Mouse (Mus musculus) bone marrow macrophage, adult 2 months (primary cell): ENCODE measurements around the gene Sephs2.

Experiments
- CTCF ChIP-seq: IDR thresholded peaks from 2 replicates; pipeline ENCODE4 v1.5.1; 2012; ENCODE audit warnings: low read depth, mild to moderate bottlenecking, low read length, moderate library complexity
- POLR2A ChIP-seq: IDR thresholded peaks from 2 replicates; pipeline ENCODE4 v1.6.1; 2012; ENCODE audit warnings: mild to moderate bottlenecking, low read depth, low read length, borderline replicate concordance

DNA sequence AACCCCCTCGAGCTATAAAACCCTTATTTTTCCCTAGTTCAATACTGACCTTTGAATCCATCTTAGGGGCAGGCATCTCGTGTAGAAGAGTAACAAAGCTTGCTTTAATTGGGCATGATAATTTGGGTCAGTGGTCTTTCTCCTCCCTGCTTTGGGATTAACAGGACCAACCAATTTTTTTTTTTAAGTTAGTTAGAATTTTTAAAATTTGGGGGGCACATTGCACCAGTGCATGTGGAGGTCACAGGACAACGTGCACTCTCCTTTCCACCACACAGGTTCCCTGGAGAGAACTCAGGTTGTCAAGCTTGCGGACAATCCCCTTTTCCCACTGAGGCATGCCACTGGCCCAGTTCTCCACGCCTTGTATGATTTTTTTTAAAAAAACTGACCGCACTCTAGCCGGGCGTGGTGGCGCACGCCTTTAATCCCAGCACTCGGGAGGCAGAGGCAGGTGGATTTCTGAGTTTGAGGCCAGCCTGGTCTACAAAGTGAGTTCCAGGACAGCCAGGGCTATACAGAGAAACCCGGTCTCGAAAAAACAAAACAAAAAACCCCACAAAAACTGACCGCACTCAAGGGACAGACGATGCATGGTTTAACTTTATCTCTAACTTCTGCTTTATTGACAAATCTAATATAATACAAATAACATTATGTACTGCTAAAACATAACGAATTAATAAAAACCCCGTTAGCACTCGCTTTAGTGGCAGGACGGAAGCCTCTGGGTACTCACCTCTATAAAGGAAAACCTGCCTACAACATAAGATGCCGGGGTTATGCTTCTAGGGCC lies 41.8 kb downstream of the Sephs2 start:
- no peak for TF ChIP-seq POLR2A
- no peak for TF ChIP-seq CTCF
